Mouse (Mus musculus): ENCODE data around the gene Gm11116.
"Not testable (repeated sequence)": the region's sequence is repeated elsewhere in the genome, so short reads cannot be mapped to it uniquely, and the experiment has no call there.

The Gm11116 gene

GRCm38 (mm10) chr5:88111430-88111829 lies at the start of gene Gm11116:
Gm11116 (minus strand) TSS chr5:88111530.
- DNase-seq, result no peak

- no peak for DNase-seq
Observed at GRCm38 (mm10) chr5:88153999-88154398, 42.7 kb upstream of the Gm11116 start, which contains the start of gene Gm11115. Gm11115 (minus strand) TSS chr5:88154099.

- DNase-seq, result not testable (repeated sequence)
Observed at GRCm38 (mm10) chr5:88086256-88086655, 25.1 kb downstream of the Gm11116 start, which contains the start of gene Smr2. Smr2 (plus strand) TSS chr5:88086556.
